Mouse (Mus musculus) thymus, adult 2 months (tissue): ENCODE measurements around the gene Olfr1410. TPM values are rescaled to one million over a fixed set of nuclear protein-coding genes. Genes with fewer than 3 reads are reported as not detected.

Experiments
- DNase-seq: peaks from one replicate; pipeline ENCODE4 v3.0.0; 2021
- H3K27ac ChIP-seq: fragments of 200-500 bp; 2 replicates; pipeline ENCODE4 v1.5.1; 2012; ENCODE audit warnings: low read length, control low read depth; ENCODE audit not compliant: control insufficient read depth, insufficient read depth
- H3K27me3 ChIP-seq: fragments of 200-500 bp; 2 replicates; pipeline ENCODE4 v1.6.1; 2012; ENCODE audit warnings: mild to moderate bottlenecking, low read length, moderate library complexity, mixed read lengths; ENCODE audit not compliant: control insufficient read depth, insufficient read depth
- H3K36me3 ChIP-seq: fragments of 200-500 bp; 2 replicates; pipeline ENCODE4 v1.6.1; 2012; ENCODE audit warnings: mild to moderate bottlenecking, low read length, moderate library complexity; ENCODE audit not compliant: control insufficient read depth, insufficient read depth
- H3K4me1 ChIP-seq: fragments of 200-500 bp; replicated peaks from 2 replicates; pipeline ENCODE4 v1.6.1; 2012; ENCODE audit warnings: low read length; ENCODE audit not compliant: control insufficient read depth, insufficient read depth
- H3K4me3 ChIP-seq: fragments of 200-500 bp; 2 replicates; pipeline ENCODE4 v1.5.1; 2012; ENCODE audit warnings: mild to moderate bottlenecking, low read length, control low read depth, moderate library complexity; ENCODE audit not compliant: control insufficient read depth, insufficient read depth
- CTCF ChIP-seq: fragments of 200-500 bp; IDR thresholded peaks from 2 replicates; pipeline ENCODE4 v1.5.1; 2012; ENCODE audit warnings: mild to moderate bottlenecking, control low read depth, low read length, moderate library complexity, borderline replicate concordance; ENCODE audit not compliant: control insufficient read depth, poor library complexity, insufficient read depth; ENCODE audit errors: extremely low read depth
- POLR2A ChIP-seq: fragments of 200-500 bp; IDR thresholded peaks from 2 replicates; pipeline ENCODE4 v1.6.1; 2012; ENCODE audit warnings: mild to moderate bottlenecking, low read length, control low read depth, moderate library complexity; ENCODE audit not compliant: control insufficient read depth, poor library complexity, insufficient read depth; ENCODE audit errors: extremely low read depth
- WGBS: fragments of 180-500 bp; shearing (Covaris S2); methylation state at CpG from one replicate; pipeline ENCODE4 v1.1.7; 2018; 5-methylcytosine and 5-hydroxymethylcytosine counted together
- polyA plus RNA-seq: library from polyadenylated mRNA; depleted of rRNA; stranded (reverse); fragments of >200 nt; gene quantifications from 2 replicates; pipeline ENCODE4 v1.2.3, GENCODE M21; 2012

Gene Olfr1410
- polyA plus RNA-seq, 1 experiment: 0.11 TPM

GRCm38 (mm10) chr1:92613175-92613574, 7.6 kb downstream of the Olfr1410 start:
- Histone ChIP-seq H3K36me3 (no peaks in the 10 kb centered on the region), H3K4me3 (no peak overlapping the region), H3K4me1 (no peaks in the 10 kb centered on the region), H3K27ac (no peak overlapping the region), H3K27me3 (no peaks in the 10 kb centered on the region)
- no peak for TF ChIP-seq POLR2A
- TF ChIP-seq CTCF: no peak
- 52% methylated on average over 4 of the region's 4 CpGs for WGBS
- no peak for DNase-seq

GRCm38 (mm10) chr1:92614516-92614915, 8.9 kb downstream of the Olfr1410 start:
- no peaks in the 10 kb centered on the region for H3K4me1 ChIP-seq
- no peaks in the 10 kb centered on the region for H3K36me3 ChIP-seq
- no peak for TF ChIP-seq POLR2A
- DNase-seq: no peak
- no peaks in the 10 kb centered on the region for H3K27me3 ChIP-seq
- no peak overlapping the region for H3K27ac ChIP-seq
- 3% methylated on average over 1 of the region's 1 CpGs for WGBS
- H3K4me3 ChIP-seq: no peak overlapping the region

DNA sequence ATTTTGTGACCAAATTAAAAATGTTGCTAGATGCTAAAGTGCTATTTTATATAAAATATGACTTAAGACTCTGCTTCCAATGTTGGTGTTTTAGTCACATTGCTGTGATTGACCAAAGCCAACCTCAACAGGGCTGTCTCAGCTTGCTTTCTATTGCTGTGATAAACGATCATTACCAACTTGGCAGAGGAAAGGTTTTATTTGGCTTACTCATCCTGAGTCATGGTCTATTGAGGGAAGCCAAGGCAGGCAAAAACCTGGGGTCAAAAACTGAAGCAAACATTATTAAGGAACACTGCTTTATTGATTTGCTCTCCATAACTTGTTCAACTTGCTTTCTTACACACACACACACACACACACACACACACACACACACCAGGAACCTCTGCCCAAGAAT, 10.5 kb downstream of the Olfr1410 start:
- no peaks in the 10 kb centered on the region for H3K36me3 ChIP-seq
- H3K4me1 ChIP-seq: no peaks in the 10 kb centered on the region
- no peaks in the 10 kb centered on the region for H3K27me3 ChIP-seq
- no peak for DNase-seq
- H3K27ac ChIP-seq: no peak overlapping the region
- no peak for TF ChIP-seq POLR2A
- TF ChIP-seq CTCF: no peak
- H3K4me3 ChIP-seq: no peak overlapping the region
- WGBS: 33% methylated on average over 1 of the region's 1 CpGs

DNA sequence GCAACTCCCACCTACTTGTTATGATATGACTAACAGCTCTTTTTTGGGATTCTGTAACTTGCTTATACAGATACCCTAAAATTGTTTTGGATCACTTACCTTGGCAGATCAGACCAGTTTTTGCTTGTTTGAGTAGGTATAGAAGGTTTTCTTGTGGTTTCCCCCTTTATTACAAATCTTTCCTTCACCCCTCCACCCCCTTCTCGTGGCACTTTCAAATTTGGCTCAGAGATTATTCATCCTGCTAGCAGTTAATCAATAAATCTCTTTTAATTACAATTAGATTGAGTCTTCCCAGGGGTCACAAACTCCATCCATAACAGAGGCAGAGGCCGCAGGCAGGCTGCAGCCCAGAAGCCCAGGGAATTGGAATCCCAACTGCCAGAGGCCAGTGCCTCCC, 11.9 kb downstream of the Olfr1410 start, which contains the start of gene Olfr12:
Olfr12 (plus strand) TSS at position 301 of the 400 bp plus-strand sequence.
- no peak for DNase-seq
- Histone ChIP-seq H3K4me3 (no peak within 1 kb of the TSS), H3K4me1 (no peaks in the 10 kb centered on the region), H3K27me3 (no peaks in the 10 kb centered on the region), H3K36me3 (no peaks in the 10 kb centered on the region), H3K27ac (no peak within 1 kb of the TSS)
- WGBS: 67% methylated on average over 2 of the region's 2 CpGs
- TF ChIP-seq POLR2A (no peak), CTCF (no peak)

GRCm38 (mm10) chr1:92618360-92618759, 12.8 kb downstream of the Olfr1410 start:
- Histone ChIP-seq H3K27ac (no peak overlapping the region), H3K4me1 (no peaks in the 10 kb centered on the region), H3K36me3 (no peaks in the 10 kb centered on the region), H3K27me3 (no peaks in the 10 kb centered on the region), H3K4me3 (no peak overlapping the region)
- DNase-seq: no peak
- 78% methylated on average over 4 of the region's 4 CpGs for WGBS
- TF ChIP-seq POLR2A (no peak), CTCF (no peak)

DNA sequence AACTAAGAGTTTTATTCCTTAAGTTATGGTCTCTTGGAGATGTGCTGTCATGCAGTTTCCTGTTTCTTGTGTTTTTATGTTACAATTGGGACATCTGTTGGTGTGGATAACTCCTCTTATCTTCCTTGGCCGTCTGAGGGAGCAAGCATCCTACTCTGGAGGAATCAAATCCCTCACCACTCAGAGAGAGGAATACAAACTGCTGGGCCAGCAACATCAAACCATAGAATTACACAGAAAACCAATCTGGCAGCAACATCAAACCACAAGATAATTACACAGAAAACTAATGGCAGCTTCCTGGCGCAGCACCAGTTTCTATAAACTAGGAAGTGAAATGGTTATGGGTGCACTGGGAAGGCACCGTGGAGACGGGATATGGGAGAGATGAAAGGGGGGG, 22.6 kb downstream of the Olfr1410 start:
- TF ChIP-seq CTCF (no peak), POLR2A (no peak)
- no peak overlapping the region for H3K4me3 ChIP-seq
- WGBS: 40% methylated on average over 4 of the region's 4 CpGs
- H3K27me3 ChIP-seq: no peaks in the 10 kb centered on the region
- no peak overlapping the region for H3K27ac ChIP-seq
- no peaks in the 10 kb centered on the region for H3K36me3 ChIP-seq
- H3K4me1 ChIP-seq: 0 out of 2 replicates have a peak, but pooled peaks cover 3% of the 10 kb centered on the region
- DNase-seq: no peak

DNA sequence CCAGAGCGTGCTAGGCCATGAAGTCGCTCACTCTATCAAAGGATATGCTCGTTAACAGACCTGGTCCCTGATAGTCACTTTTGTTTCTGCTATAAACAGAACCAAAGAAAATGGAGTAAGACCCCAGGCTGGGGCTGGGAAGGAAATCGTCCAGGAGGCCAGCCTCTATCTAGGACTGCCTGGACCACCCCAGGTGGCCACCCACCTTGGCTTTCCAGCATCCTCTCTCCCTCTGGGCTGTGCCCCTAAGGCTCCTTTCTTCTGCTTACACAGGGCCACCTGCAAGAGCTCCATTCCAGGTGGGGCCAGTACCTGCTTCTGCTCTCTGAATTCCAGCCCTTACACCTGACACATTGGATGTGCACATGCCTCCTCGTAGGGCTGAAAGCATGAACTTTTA, 26.6 kb downstream of the Olfr1410 start:
- no peak for DNase-seq
- Histone ChIP-seq H3K4me3 (no peak overlapping the region), H3K36me3 (peaks cover 13% of the 10 kb centered on the region; the same call in 1 of the 2 replicates), H3K4me1 (peaks cover 3% of the 10 kb centered on the region; the same call in 1 of the 2 replicates), H3K27ac (no peak overlapping the region), H3K27me3 (no peaks in the 10 kb centered on the region)
- TF ChIP-seq POLR2A (no peak), CTCF (no peak)
- WGBS: 90% methylated on average over 5 of the region's 5 CpGs
